Mouse (Mus musculus) liver, embryonic 12.5 days (tissue): ENCODE results near the gene Ssr2. TPM values are rescaled to one million over a fixed set of nuclear protein-coding genes. Genes with fewer than 3 reads are reported as not detected.

Source experiments
- ATAC-seq: fragments of 200-750 bp; cut with Nextera tagmentation; 2 replicates; pipeline ENCODE4 v1.8.0; 2017; ENCODE audit warnings: moderate number of reproducible peaks, mild to moderate bottlenecking, moderate library complexity
- H3K27ac ChIP-seq: fragments of 300-500 bp; sonication (generic); 2 replicates; pipeline ENCODE4 v1.5.1; 2016; ENCODE audit warnings: mild to moderate bottlenecking
- H3K27me3 ChIP-seq: fragments of 300-500 bp; sonication (generic); replicated peaks from 2 replicates; pipeline ENCODE4 v1.6.1; 2016; ENCODE audit warnings: mild to moderate bottlenecking, moderate library complexity
- H3K36me3 ChIP-seq: fragments of 300-500 bp; sonication (generic); 2 replicates; pipeline ENCODE4 v1.6.1; 2016; ENCODE audit warnings: mild to moderate bottlenecking, moderate library complexity
- H3K4me1 ChIP-seq: fragments of 300-500 bp; sonication (generic); 2 replicates; pipeline ENCODE4 v1.6.1; 2016
- H3K4me2 ChIP-seq: fragments of 300-500 bp; sonication (generic); 2 replicates; pipeline ENCODE4 v1.6.1; 2016; ENCODE audit warnings: mild to moderate bottlenecking, moderate library complexity
- H3K4me3 ChIP-seq: fragments of 300-500 bp; sonication (generic); 2 replicates; pipeline ENCODE4 v1.5.1; 2016; ENCODE audit warnings: mild to moderate bottlenecking, moderate library complexity
- H3K9ac ChIP-seq: fragments of 300-500 bp; sonication (generic); 2 replicates; pipeline ENCODE4 v1.6.1; 2016; ENCODE audit warnings: mild to moderate bottlenecking, moderate library complexity
- H3K9me3 ChIP-seq: fragments of 300-500 bp; sonication (generic); replicated peaks from 2 replicates; pipeline ENCODE4 v1.6.1; 2016; ENCODE audit warnings: mild to moderate bottlenecking, moderate library complexity
- WGBS: fragments of 180-500 bp; shearing (Covaris S2); methylation state at CpG from one replicate; pipeline ENCODE4 v1.1.7; 2016; ENCODE audit not compliant: insufficient replicate concordance; 5-methylcytosine and 5-hydroxymethylcytosine counted together
- polyA plus RNA-seq: library from polyadenylated mRNA; unstranded; fragments of >200 nt; fragmentation: Nextera tagmentation; extraction: Ambion mirVana; gene quantifications from 2 replicates; pipeline ENCODE4 v1.2.1, GENCODE M21; 2016

The Ssr2 gene
- polyA plus RNA-seq, 1 experiment from 2014 or later, result 177 TPM

DNA sequence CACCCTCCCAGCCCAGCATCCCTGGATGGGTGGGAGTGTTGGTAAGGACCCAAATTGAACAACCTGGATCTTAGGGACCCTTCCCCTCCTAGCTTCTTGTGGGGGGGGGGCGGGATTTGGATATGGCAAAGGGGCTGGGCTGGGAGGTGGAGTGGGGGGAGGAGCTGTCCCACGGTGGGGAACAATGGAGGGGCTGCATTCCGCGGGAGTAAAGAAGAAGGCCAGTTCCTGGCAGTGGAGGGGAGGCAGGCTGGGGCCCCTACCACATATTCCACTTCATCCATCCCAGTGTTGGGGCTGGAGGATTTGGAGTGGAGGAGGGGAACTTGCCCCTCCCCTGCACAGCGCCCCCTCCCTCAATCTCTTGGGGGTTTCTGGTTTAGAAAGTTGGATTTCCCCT, 42.0 kb upstream of the Ssr2 start:
- WGBS, result 10% methylated on average over 4 of the region's 5 CpGs
- H3K4me3 ChIP-seq, result peak overlapping the region; percentile 74
- no peaks in the 10 kb centered on the region for H3K9me3 ChIP-seq
- no peak for ATAC-seq
- H3K4me1 ChIP-seq, result peaks cover 92% of the 10 kb centered on the region
- no peak overlapping the region for H3K9ac ChIP-seq
- H3K27me3 ChIP-seq, result peaks cover 22% of the 10 kb centered on the region
- peaks cover 15% of the 10 kb centered on the region; the same call in 1 of the 2 replicates for H3K36me3 ChIP-seq
- peak overlapping the region; percentile 99 for H3K4me2 ChIP-seq
- H3K27ac ChIP-seq, result no peak overlapping the region

DNA sequence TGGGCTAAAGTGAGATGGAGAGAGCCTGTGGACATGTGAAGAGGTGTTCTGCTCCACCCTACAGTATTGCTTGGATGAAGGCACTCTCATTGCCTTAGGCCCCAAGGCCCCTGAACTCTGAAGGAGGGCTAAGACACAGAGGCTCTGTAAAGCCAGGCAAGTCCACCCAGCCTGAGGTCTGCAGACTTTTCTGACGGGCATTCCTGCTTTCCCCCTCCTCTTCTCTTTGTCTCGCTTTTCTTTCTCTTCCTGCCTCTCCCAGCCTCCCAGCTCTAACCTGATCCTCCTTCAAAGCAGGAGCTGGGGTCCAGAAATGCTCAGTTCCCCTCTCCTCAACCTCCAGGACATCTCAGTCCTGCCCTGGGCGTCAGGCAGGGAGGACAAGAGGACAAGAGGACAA, 40.7 kb upstream of the Ssr2 start:
- no peak overlapping the region for H3K9ac ChIP-seq

DNA sequence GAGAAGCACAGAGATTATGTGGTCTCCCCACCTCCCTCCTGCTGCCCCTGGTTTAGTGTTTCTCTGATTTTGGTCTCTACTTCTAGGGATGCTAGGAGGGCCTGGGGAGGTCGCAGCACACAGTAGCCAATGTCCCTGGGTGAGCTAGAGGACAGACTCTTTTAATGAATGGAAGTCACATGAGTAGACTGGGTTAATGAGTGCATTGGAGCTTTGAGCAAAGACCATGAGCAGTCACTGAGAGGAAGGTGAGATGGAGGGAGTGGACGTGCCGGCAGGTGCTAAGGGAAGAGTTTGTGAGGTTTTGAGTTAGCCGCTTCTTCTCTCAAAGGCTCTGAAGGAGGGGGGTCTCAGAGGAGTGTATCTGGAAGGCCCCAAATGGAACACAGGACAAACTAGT, 40.1 kb upstream of the Ssr2 start:
- Histone ChIP-seq H3K4me1 (peaks cover 78% of the 10 kb centered on the region), H3K4me2 (peak overlapping the region; percentile 99), H3K9me3 (no peaks in the 10 kb centered on the region), H3K36me3 (peaks cover 15% of the 10 kb centered on the region; the same call in 1 of the 2 replicates), H3K27ac (no peak overlapping the region), H3K4me3 (peak overlapping the region; percentile 64), H3K27me3 (peaks cover 22% of the 10 kb centered on the region), H3K9ac (peak overlapping the region; percentile 71; the same call in 1 of the 2 replicates)
- WGBS, result 78% methylated on average over 4 of the region's 4 CpGs
- no peak for ATAC-seq

More for the DNA sequence above, 40.7 kb upstream of the Ssr2 start:
- Histone ChIP-seq H3K4me1 (peaks cover 83% of the 10 kb centered on the region), H3K4me3 (0 out of 2 replicates have a peak overlapping the region, but pooled peaks have one; percentile 4), H3K36me3 (peaks cover 15% of the 10 kb centered on the region; the same call in 1 of the 2 replicates), H3K27ac (no peak overlapping the region), H3K27me3 (peaks cover 22% of the 10 kb centered on the region), H3K4me2 (peak overlapping the region; percentile 99; the same call in 1 of the 2 replicates), H3K9me3 (no peaks in the 10 kb centered on the region)
- 58% methylated on average over 3 of the region's 3 CpGs for WGBS
- ATAC-seq, result no peak

DNA sequence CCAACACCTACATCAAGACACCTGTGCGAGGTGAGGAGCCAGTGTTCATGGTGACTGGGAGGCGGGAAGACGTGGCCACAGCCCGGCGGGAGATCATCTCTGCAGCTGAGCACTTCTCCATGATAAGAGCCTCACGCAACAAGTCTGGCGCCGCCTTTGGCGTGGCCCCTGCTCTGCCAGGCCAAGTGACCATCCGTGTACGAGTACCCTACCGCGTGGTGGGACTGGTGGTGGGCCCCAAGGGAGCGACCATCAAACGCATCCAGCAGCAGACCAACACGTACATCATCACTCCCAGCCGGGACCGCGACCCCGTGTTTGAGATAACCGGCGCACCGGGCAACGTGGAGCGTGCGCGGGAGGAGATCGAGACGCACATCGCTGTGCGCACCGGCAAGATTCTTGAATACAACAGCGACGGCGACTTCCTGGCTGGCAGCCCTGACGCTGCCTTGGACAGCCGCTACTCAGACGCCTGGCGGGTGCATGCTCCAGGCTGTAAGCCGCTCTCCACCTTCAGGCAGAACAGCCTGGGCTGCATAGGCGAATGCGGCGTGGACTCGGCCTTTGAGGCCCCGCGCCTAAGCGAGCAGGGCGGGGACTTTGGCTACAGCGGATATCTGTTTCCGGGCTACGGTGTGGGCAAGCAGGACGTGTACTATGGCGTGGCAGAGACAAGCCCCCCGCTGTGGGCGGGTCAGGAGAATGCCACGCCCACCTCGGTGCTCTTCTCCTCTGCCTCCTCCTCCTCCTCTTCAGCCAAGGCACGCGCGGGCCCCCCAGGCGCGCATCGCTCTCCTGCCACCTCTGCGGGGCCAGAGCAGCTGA, 39.4 kb upstream of the Ssr2 start:
- Histone ChIP-seq H3K4me3 (peak overlapping the region; percentile 64), H3K4me1 (peaks cover 70% of the 10 kb centered on the region), H3K27me3 (peaks cover 22% of the 10 kb centered on the region), H3K9me3 (no peaks in the 10 kb centered on the region), H3K9ac (peak overlapping the region; percentile 71), H3K36me3 (peaks cover 15% of the 10 kb centered on the region; the same call in 1 of the 2 replicates), H3K4me2 (peak overlapping the region; percentile 99), H3K27ac (peak overlapping the region; percentile 72)
- WGBS, result 2% methylated on average over 64 of the region's 64 CpGs
- peak; percentile 82 for ATAC-seq

DNA sequence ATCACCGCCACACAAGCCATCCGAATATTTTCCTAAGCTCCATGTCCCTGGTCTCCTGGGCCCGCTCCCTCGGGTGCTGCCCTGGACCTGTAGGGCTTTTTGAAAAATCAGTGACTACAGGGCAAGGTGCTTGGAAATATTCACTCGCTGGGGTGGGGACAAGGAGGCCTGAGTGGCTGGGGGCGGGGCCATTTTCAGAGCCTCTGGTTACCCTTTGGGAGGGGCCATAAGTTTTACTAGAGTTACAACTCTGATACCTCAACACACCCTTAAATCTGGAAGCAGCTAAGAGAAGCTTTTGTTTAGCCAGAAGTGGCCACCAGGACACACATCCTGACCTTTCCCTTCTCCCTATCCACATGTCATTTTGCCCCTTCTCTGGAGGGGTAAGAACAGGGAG, 38.5 kb upstream of the Ssr2 start:
- peak overlapping the region; percentile 71; the same call in 1 of the 2 replicates for H3K9ac ChIP-seq
- H3K9me3 ChIP-seq, result no peaks in the 10 kb centered on the region
- peaks cover 15% of the 10 kb centered on the region; the same call in 1 of the 2 replicates for H3K36me3 ChIP-seq
- peak overlapping the region; percentile 99 for H3K4me2 ChIP-seq
- no peak for ATAC-seq
- 72% methylated on average over 6 of the region's 6 CpGs for WGBS
- H3K4me1 ChIP-seq, result peaks cover 64% of the 10 kb centered on the region
- peaks cover 22% of the 10 kb centered on the region for H3K27me3 ChIP-seq
- 0 out of 2 replicates have a peak overlapping the region, but pooled peaks have one; percentile 61 for H3K27ac ChIP-seq
- H3K4me3 ChIP-seq, result peak overlapping the region; percentile 64

DNA sequence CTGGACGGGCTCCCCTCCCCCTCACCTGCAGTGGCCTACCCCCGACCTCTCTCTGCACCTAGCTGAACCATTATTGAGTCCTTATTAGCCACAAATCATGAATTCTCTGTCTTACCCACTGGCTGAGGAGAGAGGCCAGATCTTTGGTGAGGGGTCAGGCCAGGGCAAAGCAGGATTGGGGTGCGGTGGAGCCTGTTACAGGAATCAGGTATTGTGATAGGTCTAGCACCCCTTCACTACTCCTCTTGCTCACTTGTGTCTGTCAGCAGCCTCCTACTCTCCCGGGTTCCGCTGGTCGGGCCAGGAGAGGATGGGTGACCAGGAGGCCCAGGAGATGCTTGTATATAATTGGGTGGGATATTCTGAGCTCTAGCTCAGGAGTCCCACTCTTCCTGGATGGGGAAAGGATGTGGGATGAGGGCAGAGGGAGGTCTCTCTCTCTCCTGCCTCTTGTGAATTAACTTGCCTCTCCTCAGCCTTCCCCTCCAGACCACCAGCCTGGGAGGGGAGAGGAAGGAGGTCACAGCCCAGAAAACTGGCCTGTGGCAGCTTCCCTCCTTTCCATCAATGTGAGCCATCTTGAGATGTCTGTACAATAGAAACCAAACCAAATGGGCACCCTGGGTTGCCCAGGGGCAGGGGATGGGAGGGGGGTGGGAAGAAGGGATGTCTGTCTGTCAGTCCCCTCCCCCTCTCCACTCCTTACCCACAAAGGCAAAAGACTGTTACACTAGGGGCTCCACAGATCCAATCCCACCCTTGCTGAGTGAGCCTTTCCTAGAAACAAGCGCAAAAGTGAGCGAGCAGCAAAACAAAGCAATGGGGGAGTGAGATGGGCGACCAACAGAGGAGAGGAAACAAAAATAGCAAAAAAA, 37.2 kb upstream of the Ssr2 start:
- Histone ChIP-seq H3K4me3 (no peak overlapping the region), H3K9me3 (no peaks in the 10 kb centered on the region), H3K9ac (0 out of 2 replicates have a peak overlapping the region, but pooled peaks have one; percentile 6), H3K4me2 (no peak overlapping the region), H3K27me3 (peaks cover 12% of the 10 kb centered on the region; the same call in 1 of the 2 replicates), H3K4me1 (peaks cover 55% of the 10 kb centered on the region), H3K27ac (no peak overlapping the region), H3K36me3 (peaks cover 15% of the 10 kb centered on the region; the same call in 1 of the 2 replicates)
- 62% methylated on average over 9 of the region's 9 CpGs for WGBS
- ATAC-seq, result no peak

DNA sequence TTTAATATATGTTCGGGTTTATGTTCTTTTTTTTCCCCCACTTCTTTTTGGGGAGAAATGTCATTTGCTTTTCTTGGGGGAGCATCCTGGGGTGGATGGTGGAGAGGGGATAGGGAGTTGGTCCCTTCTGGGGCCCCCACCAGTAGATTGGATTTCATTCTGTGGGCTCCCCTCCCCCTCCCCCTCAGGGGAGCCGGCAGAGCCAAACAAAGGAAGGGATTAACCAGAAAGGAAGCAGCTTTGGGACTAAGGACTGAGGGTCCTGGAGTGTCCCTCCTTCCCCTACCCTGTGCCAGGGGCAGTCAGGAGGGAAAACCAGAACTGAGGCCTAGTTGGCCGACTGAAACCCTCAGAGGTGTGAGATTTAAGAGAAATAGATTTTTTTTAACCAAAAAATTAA, 36.3 kb upstream of the Ssr2 start:
- 42% methylated on average over 3 of the region's 3 CpGs for WGBS
- H3K9me3 ChIP-seq, result no peaks in the 10 kb centered on the region
- H3K4me2 ChIP-seq, result no peak overlapping the region
- H3K27me3 ChIP-seq, result 0 out of 2 replicates have a peak, but pooled peaks cover 9% of the 10 kb centered on the region
- H3K36me3 ChIP-seq, result peaks cover 15% of the 10 kb centered on the region; the same call in 1 of the 2 replicates
- H3K4me3 ChIP-seq, result no peak overlapping the region
- H3K9ac ChIP-seq, result no peak overlapping the region
- peaks cover 50% of the 10 kb centered on the region for H3K4me1 ChIP-seq
- H3K27ac ChIP-seq, result no peak overlapping the region
- no peak for ATAC-seq

DNA sequence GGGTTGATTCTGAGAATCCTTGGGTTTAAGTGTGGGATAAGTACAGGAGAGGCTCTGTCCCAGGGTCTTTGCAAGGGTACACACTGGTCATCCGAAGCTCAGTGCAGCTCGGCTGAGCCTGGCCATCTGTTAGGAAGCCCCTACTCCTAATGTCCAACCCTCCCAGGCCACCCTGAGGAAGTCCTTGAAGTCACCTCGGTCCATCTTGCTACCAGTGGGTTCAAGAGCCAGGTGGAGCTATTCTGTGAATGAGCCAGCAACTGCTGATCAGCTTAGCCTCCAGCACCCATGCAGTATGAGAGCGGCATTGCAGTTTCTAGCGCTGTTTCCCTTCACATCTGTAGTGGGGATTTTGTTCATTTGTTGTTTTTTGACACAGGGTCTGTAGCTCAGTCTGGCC, 35.6 kb upstream of the Ssr2 start:
- no peak overlapping the region for H3K9ac ChIP-seq
- no peak overlapping the region for H3K4me3 ChIP-seq
- no peak for ATAC-seq
- peaks cover 50% of the 10 kb centered on the region for H3K4me1 ChIP-seq
- no peak overlapping the region for H3K4me2 ChIP-seq
- peaks cover 15% of the 10 kb centered on the region; the same call in 1 of the 2 replicates for H3K36me3 ChIP-seq
- H3K27me3 ChIP-seq, result 0 out of 2 replicates have a peak, but pooled peaks cover 2% of the 10 kb centered on the region
- no peaks in the 10 kb centered on the region for H3K9me3 ChIP-seq
- 56% methylated on average over 5 of the region's 5 CpGs for WGBS
- peak overlapping the region; percentile 6; the same call in 1 of the 2 replicates for H3K27ac ChIP-seq

DNA sequence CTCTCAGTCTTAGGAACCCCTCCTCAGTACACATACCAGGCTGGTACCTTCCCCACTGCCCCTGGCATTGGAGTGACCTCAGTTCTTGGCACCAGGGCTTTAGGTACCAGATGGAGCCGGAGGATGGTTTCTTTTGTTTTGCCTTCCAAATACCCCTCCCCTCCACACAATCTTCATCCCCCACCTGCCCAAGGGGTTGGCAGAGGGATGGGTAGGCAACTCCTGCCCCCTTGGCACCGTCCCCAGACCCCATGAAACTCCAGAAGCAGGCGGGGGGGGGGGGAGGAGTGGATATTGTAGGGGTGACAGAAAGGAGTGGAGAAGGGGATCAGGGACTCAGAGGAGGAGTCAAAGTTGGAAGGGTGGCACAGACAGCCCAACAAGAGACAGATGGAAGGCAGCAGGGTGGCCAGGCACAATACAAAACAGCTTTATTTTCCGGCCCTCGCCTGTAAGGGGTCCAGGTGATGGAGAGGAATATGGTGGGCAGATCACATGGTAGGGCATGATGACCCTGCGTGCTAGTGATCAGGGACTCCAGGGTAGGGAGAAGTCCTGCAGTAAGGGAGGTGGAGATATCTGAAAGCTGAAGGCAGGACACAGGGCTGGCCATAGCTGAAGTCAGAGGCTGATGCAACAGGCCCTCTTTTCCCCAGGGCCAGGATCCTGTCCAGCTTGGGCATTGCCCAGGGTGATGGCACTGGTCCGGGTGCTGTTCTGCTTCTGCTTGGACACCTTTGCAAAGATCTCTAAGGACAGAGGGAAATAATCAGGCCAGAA, 33.9 kb upstream of the Ssr2 start:
- peaks cover 13% of the 10 kb centered on the region; the same call in 1 of the 2 replicates for H3K36me3 ChIP-seq
- H3K9ac ChIP-seq, result no peak overlapping the region
- ATAC-seq, result no peak
- H3K27ac ChIP-seq, result no peak overlapping the region
- peaks cover 36% of the 10 kb centered on the region for H3K4me1 ChIP-seq
- H3K9me3 ChIP-seq, result no peaks in the 10 kb centered on the region
- 71% methylated on average over 7 of the region's 7 CpGs for WGBS
- no peaks in the 10 kb centered on the region for H3K27me3 ChIP-seq
- no peak overlapping the region for H3K4me2 ChIP-seq
- no peak overlapping the region for H3K4me3 ChIP-seq

DNA sequence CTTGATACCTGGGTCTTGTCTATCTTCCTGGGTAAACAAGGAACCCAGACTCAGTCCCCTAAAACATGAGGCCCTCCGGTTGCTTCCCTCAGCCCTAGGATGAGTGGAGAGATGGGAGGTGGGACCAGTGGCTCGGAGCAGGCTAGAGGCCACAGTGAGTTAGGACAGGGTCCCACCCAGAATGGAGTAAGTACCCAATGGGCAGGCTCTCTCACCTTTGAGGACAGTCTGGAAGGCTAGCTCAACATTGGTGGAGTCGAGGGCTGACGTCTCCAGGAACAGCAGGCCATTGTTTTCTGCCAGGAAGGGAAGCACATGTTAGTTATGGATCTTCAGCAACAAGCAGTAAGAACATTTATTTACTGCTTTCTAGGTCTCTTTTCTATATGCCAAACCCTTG, 33.2 kb upstream of the Ssr2 start:
- no peaks in the 10 kb centered on the region for H3K27me3 ChIP-seq
- no peak overlapping the region for H3K27ac ChIP-seq
- H3K4me2 ChIP-seq, result no peak overlapping the region
- H3K4me1 ChIP-seq, result peaks cover 36% of the 10 kb centered on the region
- 58% methylated on average over 4 of the region's 4 CpGs for WGBS
- no peaks in the 10 kb centered on the region for H3K9me3 ChIP-seq
- ATAC-seq, result no peak
- no peak overlapping the region for H3K9ac ChIP-seq
- no peak overlapping the region for H3K4me3 ChIP-seq
- peaks cover 7% of the 10 kb centered on the region; the same call in 1 of the 2 replicates for H3K36me3 ChIP-seq

DNA sequence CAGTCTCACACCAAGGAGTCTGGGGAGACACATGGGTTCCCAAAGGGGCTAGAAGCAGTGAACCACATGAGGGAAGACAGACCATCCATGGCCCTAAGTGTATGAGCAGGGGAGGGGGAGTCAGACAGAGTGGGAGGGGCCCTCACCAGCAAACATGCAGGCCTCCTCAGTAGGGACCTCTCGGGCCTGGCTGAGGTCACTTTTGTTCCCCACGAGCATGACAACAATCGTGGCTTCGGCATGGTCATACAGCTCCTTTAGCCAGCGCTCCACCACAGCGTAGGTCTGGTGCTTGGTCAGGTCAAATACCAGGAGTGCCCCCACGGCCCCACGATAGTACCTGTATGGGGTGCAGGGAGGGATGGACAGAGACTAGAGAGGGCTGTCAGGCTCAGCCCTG, 32.5 kb upstream of the Ssr2 start:
- Histone ChIP-seq H3K27me3 (no peaks in the 10 kb centered on the region), H3K9ac (no peak overlapping the region), H3K4me1 (peaks cover 32% of the 10 kb centered on the region), H3K4me3 (no peak overlapping the region), H3K36me3 (peaks cover 3% of the 10 kb centered on the region; the same call in 1 of the 2 replicates), H3K27ac (no peak overlapping the region), H3K9me3 (no peaks in the 10 kb centered on the region), H3K4me2 (no peak overlapping the region)
- ATAC-seq, result no peak
- 72% methylated on average over 8 of the region's 8 CpGs for WGBS
